Mouse (Mus musculus) spleen, postnatal 36 days (tissue): Measurements from ENCODE around the gene Adcy6.

Experiments
- DNase-seq, 2 experiments: peaks; one replicate each; pipeline ENCODE4 v3.0.0; 2022; ENCODE audit warnings: low spot score in 2 of 2, mixed read lengths in 1 of 2

Gene Adcy6

GRCm38 (mm10) chr15:98628589-98629254 lies 18.8 kb upstream of the Adcy6 start:
- no peak for DNase-seq

- DNase-seq: no peak
Observed at GRCm38 (mm10) chr15:98626487-98627212, 16.8 kb upstream of the Adcy6 start.

- DNase-seq: no peak
Observed at GRCm38 (mm10) chr15:98626078-98626477, 16.2 kb upstream of the Adcy6 start.

- DNase-seq: no peak
Observed at GRCm38 (mm10) chr15:98623361-98623821, 13.5 kb upstream of the Adcy6 start.

- no peak for DNase-seq
Observed at GRCm38 (mm10) chr15:98622721-98623120, 12.8 kb upstream of the Adcy6 start.

GRCm38 (mm10) chr15:98622199-98622598 lies 12.3 kb upstream of the Adcy6 start:
- no peak for DNase-seq

GRCm38 (mm10) chr15:98617176-98617537 lies 7.3 kb upstream of the Adcy6 start:
- peak; percentile 20 to 54 for DNase-seq

GRCm38 (mm10) chr15:98616362-98617175 lies 6.7 kb upstream of the Adcy6 start:
- no peak for DNase-seq

GRCm38 (mm10) chr15:98615751-98616150 lies 5.9 kb upstream of the Adcy6 start:
- no peak for DNase-seq

GRCm38 (mm10) chr15:98614971-98615370 lies 5.1 kb upstream of the Adcy6 start:
- no peak for DNase-seq

GRCm38 (mm10) chr15:98614551-98614950 lies 4.7 kb upstream of the Adcy6 start:
- DNase-seq: no peak

- no peak for DNase-seq
Observed at GRCm38 (mm10) chr15:98612229-98612628, 2.4 kb upstream of the Adcy6 start.

- peak in 1 of 2 experiments; percentile 34 for DNase-seq
Observed at GRCm38 (mm10) chr15:98610131-98610633, 306 bp upstream of the Adcy6 start.

GRCm38 (mm10) chr15:98608784-98609250 lies 1.1 kb downstream of the Adcy6 start:
- DNase-seq: no peak

- DNase-seq: no peak
Observed at GRCm38 (mm10) chr15:98608058-98608783, 1.7 kb downstream of the Adcy6 start.

- no peak for DNase-seq
Observed at GRCm38 (mm10) chr15:98607557-98607956, 2.3 kb downstream of the Adcy6 start.

GRCm38 (mm10) chr15:98606739-98607138 lies 3.1 kb downstream of the Adcy6 start:
- no peak for DNase-seq

GRCm38 (mm10) chr15:98606051-98606536 lies 3.8 kb downstream of the Adcy6 start:
- DNase-seq: no peak

GRCm38 (mm10) chr15:98604041-98604575 lies 5.8 kb downstream of the Adcy6 start:
- DNase-seq: no peak

- peak in 1 of 2 experiments; percentile 43 for DNase-seq
Observed at GRCm38 (mm10) chr15:98602921-98603458, 6.9 kb downstream of the Adcy6 start.
